Mouse (Mus musculus) midbrain, embryonic 14.5 days (tissue): ENCODE measurements around the gene Mprip. TPM values are rescaled to one million over a fixed set of nuclear protein-coding genes. Genes with fewer than 3 reads are reported as not detected.
"Not testable (repeated sequence)": the region's sequence is repeated elsewhere in the genome, so short reads cannot be mapped to it uniquely, and the experiment has no call there.

Experiments
- ATAC-seq: fragments of 200-750 bp; cut with Nextera tagmentation; 2 replicates; pipeline ENCODE4 v1.8.0; 2017; ENCODE audit warnings: moderate number of reproducible peaks, moderate library complexity; ENCODE audit not compliant: low FRiP score, low TSS enrichment
- DNase-seq: peaks from one replicate; pipeline ENCODE4 v3.0.0-alpha.2; 2015
- H3K27ac ChIP-seq: fragments of 300-500 bp; sonication (generic); replicated peaks from 2 replicates; pipeline ENCODE4 v1.5.1; 2014; ENCODE audit warnings: mild to moderate bottlenecking, low read depth, low read length, moderate library complexity
- H3K27me3 ChIP-seq: fragments of 300-500 bp; sonication (generic); 2 replicates; pipeline ENCODE4 v1.6.1; 2014; ENCODE audit warnings: low read length, control low read depth, mixed read lengths; ENCODE audit not compliant: control insufficient read depth, insufficient read depth
- H3K36me3 ChIP-seq: fragments of 300-500 bp; sonication (generic); 2 replicates; pipeline ENCODE4 v1.6.1; 2014; ENCODE audit warnings: low read length, control low read depth; ENCODE audit not compliant: control insufficient read depth, insufficient read depth
- H3K4me1 ChIP-seq: fragments of 300-500 bp; sonication (generic); 2 replicates; pipeline ENCODE4 v1.6.1; 2014; ENCODE audit warnings: mild to moderate bottlenecking, antibody characterized with exemption, low read length, control low read depth; ENCODE audit not compliant: control insufficient read depth, insufficient read depth
- H3K4me2 ChIP-seq: fragments of 300-500 bp; sonication (generic); 2 replicates; pipeline ENCODE4 v1.6.1; 2014; ENCODE audit warnings: mild to moderate bottlenecking, low read length, moderate library complexity
- H3K4me3 ChIP-seq: fragments of 300-500 bp; sonication (generic); replicated peaks from 2 replicates; pipeline ENCODE4 v1.5.1; 2014; ENCODE audit warnings: low read depth, low read length
- H3K9ac ChIP-seq: fragments of 300-500 bp; sonication (generic); replicated peaks from 2 replicates; pipeline ENCODE4 v1.6.1; 2014; ENCODE audit warnings: mild to moderate bottlenecking, low read length, moderate library complexity
- H3K9me3 ChIP-seq: fragments of 300-500 bp; sonication (generic); 2 replicates; pipeline ENCODE4 v1.6.1; 2016; ENCODE audit warnings: low read length, control low read depth, mixed read lengths; ENCODE audit not compliant: control insufficient read depth
- WGBS: fragments of 180-500 bp; shearing (Covaris S2); extraction: QIAGEN DNeasy Blood & Tissue Kit; methylation state at CpG from one replicate; pipeline ENCODE4 v1.1.7; 2014; 5-methylcytosine and 5-hydroxymethylcytosine counted together
- polyA plus RNA-seq: library from polyadenylated mRNA; unstranded; fragments of >200 nt; fragmentation: Nextera tagmentation; extraction: Ambion mirVana; gene quantifications from 2 replicates; pipeline ENCODE4 v1.2.1, GENCODE M21; 2014

Gene Mprip
- polyA plus RNA-seq, 1 experiment from 2014 or later = 68.7 TPM

DNA sequence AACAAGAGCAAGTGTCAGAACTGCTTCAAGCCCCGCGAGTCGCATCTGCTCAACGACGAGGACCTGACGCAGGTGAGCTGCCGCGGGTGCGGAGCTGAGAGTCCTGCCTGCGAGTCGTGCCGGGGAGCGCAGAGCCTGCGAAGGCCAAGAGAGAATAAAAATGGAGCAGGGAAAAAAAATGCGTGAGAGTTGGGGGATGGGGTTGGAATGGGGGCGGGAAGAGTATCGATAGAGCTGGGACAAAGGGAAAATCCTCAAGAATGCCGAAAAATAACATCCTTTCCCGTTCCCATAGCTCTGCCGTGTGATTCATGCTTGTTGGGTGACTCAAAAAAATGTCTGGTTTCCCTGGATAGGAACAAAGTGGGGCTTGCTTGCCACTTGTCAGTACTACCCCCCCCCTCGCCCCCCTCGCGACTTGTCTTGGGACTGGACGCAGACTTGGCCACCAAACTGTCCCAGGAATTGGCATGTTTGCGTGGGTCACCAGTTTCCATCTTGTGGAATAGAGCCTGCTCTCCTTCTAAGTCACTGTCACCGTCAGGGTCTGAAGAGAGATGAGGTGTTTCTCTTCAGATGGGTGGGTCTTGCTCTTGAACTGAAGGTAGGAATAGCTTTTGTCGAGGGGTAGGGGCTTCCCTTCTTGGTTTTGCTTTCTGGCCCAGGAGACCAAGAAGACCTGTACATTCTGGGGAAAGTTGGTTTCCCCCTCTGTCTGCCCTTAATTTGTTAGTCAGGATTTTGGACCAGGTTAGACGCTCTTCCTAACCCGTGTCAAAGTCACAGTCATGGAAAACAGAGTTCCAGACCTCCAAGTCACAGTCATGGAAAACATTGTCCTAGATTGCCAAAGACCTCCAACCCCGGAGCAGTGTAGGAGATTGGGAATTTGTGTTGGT lies 2.0 kb downstream of the Mprip start:
- H3K4me2 ChIP-seq = peak overlapping the region; percentile 88
- peaks cover 36% of the 10 kb centered on the region for H3K4me1 ChIP-seq
- H3K4me3 ChIP-seq = peak overlapping the region; percentile 71
- peak overlapping the region; percentile 80 for H3K9ac ChIP-seq
- no peaks in the 10 kb centered on the region for H3K36me3 ChIP-seq
- H3K27ac ChIP-seq = peak overlapping the region; percentile 92
- H3K9me3 ChIP-seq = no peaks in the 10 kb centered on the region
- H3K27me3 ChIP-seq = no peaks in the 10 kb centered on the region
- 7% methylated on average over 30 of the region's 30 CpGs for whole genome bisulfite sequencing
- ATAC-seq = peak; percentile 19; the same call in 1 of the 2 replicates
- DNase-seq = peak; percentile 55

DNA sequence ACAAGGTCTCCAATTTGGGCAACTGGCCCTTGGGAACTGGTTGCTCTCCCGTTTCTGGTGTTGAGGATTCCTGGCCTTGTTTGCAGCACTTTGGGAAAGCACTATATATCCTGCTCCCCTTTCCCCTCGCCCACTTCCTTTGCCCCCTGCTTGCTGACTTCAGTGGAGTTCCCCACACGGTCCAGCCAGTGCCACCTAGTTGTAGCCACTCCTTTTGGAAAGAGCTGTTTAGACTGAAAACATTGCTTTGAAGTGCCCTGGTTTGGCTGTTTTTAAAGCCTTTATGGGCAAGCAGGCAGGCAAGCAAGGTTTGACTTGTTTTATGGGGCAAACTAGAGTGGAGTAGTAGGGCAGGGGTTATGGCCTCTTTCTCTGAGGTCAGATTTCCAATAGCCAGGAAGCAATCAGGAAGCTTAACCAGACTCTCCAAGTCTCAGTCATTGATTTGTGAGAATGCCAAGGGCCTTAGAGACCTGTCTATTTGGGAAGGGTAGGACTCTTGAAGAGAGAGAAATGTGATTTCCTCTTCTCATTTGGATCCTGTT lies 2.7 kb downstream of the Mprip start:
- Histone ChIP-seq H3K9me3 (no peaks in the 10 kb centered on the region), H3K27me3 (no peaks in the 10 kb centered on the region), H3K27ac (no peak overlapping the region), H3K4me2 (peak overlapping the region; percentile 88), H3K4me3 (peak overlapping the region; percentile 71), H3K9ac (peak overlapping the region; percentile 80; the same call in 1 of the 2 replicates), H3K4me1 (peaks cover 36% of the 10 kb centered on the region), H3K36me3 (no peaks in the 10 kb centered on the region)
- no peak for ATAC-seq
- WGBS = 23% methylated on average over 3 of the region's 3 CpGs
- DNase-seq = peak; percentile 5

DNA sequence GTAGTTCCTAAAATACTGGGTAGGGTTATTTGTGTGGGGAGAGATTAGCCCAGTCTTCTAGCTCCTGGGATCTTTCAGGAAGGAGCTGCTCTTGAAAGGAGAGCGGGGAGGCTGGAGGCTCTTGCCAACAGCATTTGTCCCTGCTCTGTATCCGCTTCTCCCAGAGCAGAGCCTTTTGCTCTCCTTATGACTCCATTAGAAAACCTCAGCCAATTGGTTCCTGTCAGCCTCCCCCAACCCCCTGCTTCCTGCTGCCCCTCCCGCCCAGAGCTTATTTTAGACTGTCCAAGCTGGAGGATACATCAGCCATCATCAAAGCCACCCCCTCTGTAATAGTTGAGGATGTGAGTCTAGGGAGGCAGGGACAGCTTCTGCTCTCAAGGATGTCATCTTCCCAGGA lies 3.7 kb downstream of the Mprip start:
- 45% methylated on average over 3 of the region's 3 CpGs for WGBS
- H3K4me1 ChIP-seq = peaks cover 38% of the 10 kb centered on the region

GRCm38 (mm10) chr11:59671049-59671693 lies 10.1 kb downstream of the Mprip start:
- ATAC-seq (no peak), DNase-seq (no peak)
- Histone ChIP-seq H3K4me3 (no peak overlapping the region), H3K27ac (no peak overlapping the region), H3K27me3 (no peaks in the 10 kb centered on the region), H3K4me1 (0 out of 2 replicates have a peak, but pooled peaks cover 8% of the 10 kb centered on the region), H3K36me3 (no peaks in the 10 kb centered on the region), H3K9ac (no peak overlapping the region), H3K9me3 (no peaks in the 10 kb centered on the region), H3K4me2 (no peak overlapping the region)
- WGBS = 90% methylated on average over 4 of the region's 4 CpGs

More for the DNA sequence above, 3.7 kb downstream of the Mprip start:
- H3K27me3 ChIP-seq = no peaks in the 10 kb centered on the region
- DNase-seq = peak; percentile 25
- H3K9me3 ChIP-seq = no peaks in the 10 kb centered on the region
- H3K4me2 ChIP-seq = peak overlapping the region; percentile 88
- H3K9ac ChIP-seq = peak overlapping the region; percentile 25; the same call in 1 of the 2 replicates
- no peak overlapping the region for H3K4me3 ChIP-seq
- ATAC-seq = no peak
- H3K36me3 ChIP-seq = no peaks in the 10 kb centered on the region
- H3K27ac ChIP-seq = 0 out of 2 replicates have a peak overlapping the region, but pooled peaks have one; percentile 14

- Histone ChIP-seq H3K4me1 (0 out of 2 replicates have a peak, but pooled peaks cover 2% of the 10 kb centered on the region), H3K27ac (no peak overlapping the region), H3K9ac (no peak overlapping the region), H3K9me3 (no peaks in the 10 kb centered on the region), H3K27me3 (no peaks in the 10 kb centered on the region), H3K4me2 (no peak overlapping the region), H3K4me3 (no peak overlapping the region), H3K36me3 (peaks cover 2% of the 10 kb centered on the region; the same call in 1 of the 2 replicates)
- 97% methylated on average over 3 of the region's 3 CpGs for WGBS
- no peak for DNase-seq
- no peak for ATAC-seq
Measured at GRCm38 (mm10) chr11:59674013-59674412, 12.9 kb downstream of the Mprip start.

GRCm38 (mm10) chr11:59674746-59675145 lies 13.6 kb downstream of the Mprip start:
- H3K36me3 ChIP-seq, H3K9ac ChIP-seq, H3K4me2 ChIP-seq, H3K9me3 ChIP-seq, ATAC-seq, H3K4me3 ChIP-seq, DNase-seq, H3K4me1 ChIP-seq, H3K27ac ChIP-seq, H3K27me3 ChIP-seq: not testable (repeated sequence)
- WGBS = 97% methylated on average over 8 of the region's 8 CpGs

DNA sequence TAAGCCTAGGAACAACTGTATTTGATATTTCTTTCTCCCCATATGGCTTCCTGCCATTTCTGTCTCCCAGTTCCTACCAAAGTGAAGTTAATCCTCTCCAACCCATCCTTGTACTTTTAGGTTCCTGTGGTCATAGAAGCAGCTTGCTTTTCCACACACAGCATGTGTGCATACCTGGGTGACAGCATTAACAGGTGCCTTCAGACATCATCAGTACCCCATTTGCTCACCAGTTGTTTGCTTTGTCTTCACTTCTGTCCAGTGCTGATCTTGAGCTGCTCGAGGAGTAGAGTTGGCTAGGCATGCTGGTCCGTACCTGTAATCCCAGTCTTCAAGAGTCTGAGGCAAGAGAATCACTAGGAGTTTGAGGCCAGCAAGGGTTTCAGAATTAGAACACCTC lies 16.7 kb downstream of the Mprip start:
- Histone ChIP-seq H3K4me1 (no peaks in the 10 kb centered on the region), H3K9ac (no peak overlapping the region), H3K9me3 (no peaks in the 10 kb centered on the region), H3K27ac (no peak overlapping the region), H3K36me3 (peaks cover 2% of the 10 kb centered on the region; the same call in 1 of the 2 replicates), H3K4me2 (no peak overlapping the region), H3K27me3 (no peaks in the 10 kb centered on the region), H3K4me3 (no peak overlapping the region)
- DNase-seq (no peak), ATAC-seq (no peak)
- 95% methylated on average over 2 of the region's 2 CpGs for WGBS

GRCm38 (mm10) chr11:59678693-59679092 lies 17.6 kb downstream of the Mprip start:
- 95% methylated on average over 2 of the region's 2 CpGs for WGBS
- Histone ChIP-seq H3K4me1 (no peaks in the 10 kb centered on the region), H3K36me3 (peaks cover 2% of the 10 kb centered on the region; the same call in 1 of the 2 replicates), H3K27me3 (no peaks in the 10 kb centered on the region), H3K9ac (no peak overlapping the region), H3K4me3 (no peak overlapping the region), H3K4me2 (no peak overlapping the region), H3K27ac (no peak overlapping the region), H3K9me3 (no peaks in the 10 kb centered on the region)
- ATAC-seq (no peak), DNase-seq (no peak)
